Mouse (Mus musculus): ENCODE data around the gene Col4a6.
A peak's percentile ranks its signal among the peaks of the same experiment; 100 is the strongest.

Gene Col4a6

DNA sequence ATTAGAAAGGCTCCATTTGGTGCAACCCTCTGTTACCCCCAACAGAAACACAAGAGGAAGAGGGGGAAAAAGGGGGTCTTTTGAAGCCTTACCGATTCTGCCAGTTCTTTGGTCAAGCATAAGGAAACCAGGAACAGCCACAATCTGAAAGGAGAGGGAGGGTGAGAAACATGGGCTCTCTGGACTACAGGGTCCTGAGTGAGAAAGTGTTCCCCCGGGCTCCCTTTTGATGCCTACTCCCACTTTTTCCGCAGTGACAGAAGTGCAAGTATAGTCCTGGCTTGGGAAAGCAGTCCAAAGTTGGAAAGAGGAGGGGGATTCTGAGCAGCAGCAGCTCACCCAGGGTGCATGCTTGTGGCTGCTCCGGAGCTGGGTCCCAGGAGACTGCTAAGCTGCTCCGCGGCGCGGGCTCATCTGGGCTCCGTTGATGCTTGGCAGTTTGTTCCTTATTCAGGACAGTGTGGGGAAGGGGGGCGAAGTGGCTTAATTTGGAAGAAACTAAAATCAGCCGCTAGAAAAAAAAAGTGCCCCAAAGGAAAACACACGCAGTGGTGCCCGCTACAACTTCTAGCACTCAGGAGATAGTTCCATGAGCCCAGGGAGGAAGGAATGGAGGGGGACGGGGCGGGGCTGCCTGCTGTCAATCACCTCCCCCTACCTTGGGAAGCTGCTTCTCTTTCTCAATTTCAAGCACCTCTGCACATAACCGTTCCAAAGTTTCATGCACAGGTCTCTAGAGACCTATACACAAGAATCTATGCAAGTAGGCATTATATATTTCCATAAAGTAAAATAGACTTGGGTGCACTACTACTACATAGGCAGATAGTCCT lies at the start of gene Col4a6:
Col4a6 (minus strand) TSS at position 607 of the 833 bp plus-strand sequence.
- DNase-seq (ENCODE audit: low read depth, low spot score) = no peak

DNA sequence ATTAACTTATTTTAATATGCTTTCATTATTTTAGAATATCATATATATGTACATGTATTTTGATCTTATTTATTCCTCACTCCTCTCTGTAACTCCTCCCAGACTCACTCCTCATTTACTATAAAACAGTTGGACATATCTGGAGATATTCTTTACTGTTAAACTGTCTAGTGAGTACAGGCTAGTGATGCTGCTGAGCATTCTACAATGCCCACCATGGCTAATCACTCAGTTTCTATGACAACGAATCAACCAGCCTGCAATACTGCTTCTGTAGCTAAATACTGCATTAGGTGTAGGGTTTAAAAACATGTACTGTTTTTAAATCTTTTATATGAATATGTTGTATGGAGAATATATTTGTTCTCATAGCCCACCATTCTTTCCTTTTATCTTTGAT lies 29.2 kb upstream of the Col4a6 start:
- DNase-seq (ENCODE audit: low read depth, low spot score) = no peak

DNA sequence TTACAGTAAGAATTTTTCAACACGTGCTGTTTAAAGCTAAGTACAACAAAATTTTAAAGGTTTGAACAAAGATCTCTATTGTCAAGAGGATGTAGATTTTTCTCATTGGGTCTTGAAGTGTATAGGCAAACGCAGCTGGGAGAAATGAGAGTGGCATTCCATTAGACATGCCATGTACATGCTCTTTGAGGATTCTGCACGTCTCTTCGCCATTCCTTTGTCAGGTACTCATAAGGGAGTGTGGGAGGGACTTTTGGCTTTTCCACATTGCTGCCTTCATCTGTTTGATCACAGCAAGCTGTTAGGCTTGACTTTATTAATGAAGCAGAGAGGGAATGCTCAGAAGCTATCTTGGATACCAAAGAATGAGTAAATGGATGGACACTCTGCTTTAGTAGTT lies 20.7 kb upstream of the Col4a6 start:
- no peak for DNase-seq (ENCODE audit: low read depth, low spot score)

DNA sequence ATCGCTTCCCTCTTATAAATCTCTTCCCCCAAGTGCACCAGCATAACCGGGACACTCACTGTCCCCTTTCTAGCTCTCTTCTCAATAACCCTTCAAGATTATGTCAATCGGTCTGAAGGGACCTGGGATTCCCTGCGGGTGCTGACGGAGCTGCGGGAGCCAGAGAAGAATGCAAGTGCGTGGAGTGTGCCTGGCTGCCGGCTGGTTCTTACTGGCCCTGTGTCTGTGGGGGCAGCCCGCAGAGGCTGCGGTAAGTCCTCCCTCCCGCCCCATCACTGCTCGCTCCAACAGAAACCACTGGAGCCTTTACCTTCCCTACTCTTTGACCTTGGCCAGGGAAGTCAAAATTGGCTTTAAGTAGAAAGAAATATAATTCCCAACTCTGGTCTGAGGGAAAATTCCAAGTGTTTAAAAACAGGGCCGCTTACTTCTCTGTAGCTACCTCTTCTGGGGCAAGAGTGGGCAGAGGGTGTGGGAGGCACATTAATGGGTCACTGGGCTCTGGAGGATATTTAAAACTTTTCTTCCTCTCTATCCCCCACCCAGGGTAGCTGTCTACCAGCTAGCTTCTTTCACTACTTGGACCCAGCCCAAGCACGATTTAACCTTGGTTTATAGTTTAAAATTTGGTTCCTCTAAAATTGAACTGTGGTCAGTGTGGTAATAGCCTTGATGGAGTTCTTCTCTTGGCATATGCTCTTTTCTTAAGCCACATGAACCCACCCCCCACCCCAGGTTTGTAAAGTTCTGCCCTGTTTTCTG lies 1.9 kb upstream of the Col4a6 start:
- no peak for DNase-seq (ENCODE audit: low read depth, low spot score)

DNA sequence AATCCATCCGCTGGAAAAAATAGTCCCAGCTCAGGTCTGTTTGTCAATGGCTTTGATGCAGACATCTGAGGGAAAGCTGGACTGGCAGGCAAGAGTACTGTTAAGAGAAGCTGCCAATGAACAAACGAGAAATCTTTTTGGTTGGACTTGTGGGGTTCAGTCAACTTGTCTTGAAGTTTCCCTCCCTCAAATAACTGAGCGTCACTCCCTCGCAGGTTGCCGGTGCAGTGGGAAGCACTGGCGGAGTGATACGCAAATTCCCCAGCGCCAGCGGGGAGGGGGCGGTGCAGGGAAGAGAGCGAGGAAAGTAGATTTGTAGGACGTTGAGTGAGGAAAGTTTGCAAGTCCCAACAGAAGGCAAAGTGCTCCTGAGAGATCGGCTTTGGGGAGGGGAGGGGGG lies 1.2 kb upstream of the Col4a6 start, which contains the start of gene Col4a5:
Col4a5 (plus strand) TSS at position 276 of the 400 bp plus-strand sequence.
- DNase-seq (ENCODE audit: low read depth, low spot score) = peak; percentile 16

DNA sequence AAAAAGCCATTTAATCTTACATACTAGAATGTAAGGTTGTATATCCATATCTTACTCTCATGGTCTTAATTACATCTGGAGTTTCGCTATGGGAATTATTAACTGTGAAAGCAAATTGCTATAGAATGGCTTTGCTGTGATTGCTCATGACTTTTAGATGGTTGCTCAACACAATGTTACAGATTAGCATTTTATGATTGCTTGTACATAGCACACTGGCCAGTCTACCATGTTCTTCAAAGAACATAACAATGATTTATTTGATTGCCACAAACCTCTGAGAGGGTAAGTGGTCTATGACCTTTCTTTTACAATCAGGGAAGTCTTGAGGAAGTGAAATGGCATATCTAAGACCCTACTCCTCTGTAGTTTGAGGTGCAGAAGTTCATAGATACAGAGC lies 25.9 kb downstream of the Col4a6 start:
- DNase-seq (ENCODE audit: low read depth, low spot score) = no peak

DNA sequence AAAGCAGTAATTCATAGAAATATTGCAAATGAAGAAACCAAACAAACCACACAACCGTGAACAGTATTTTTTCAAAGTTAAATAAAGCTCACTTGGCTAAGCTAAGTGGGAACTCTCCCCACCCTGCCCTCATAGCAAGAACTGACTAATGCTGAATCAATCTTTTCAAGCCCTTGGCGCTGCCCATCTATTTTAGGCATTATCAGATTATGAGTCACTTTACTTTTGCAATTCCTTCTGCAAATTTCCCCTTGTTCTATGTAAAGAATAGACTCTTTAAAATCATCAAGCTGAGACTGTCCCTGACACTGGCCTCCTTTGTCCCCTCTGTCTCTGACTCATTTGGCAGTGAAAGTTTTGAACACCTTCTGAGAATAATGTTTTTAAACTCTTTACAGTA lies 34.5 kb downstream of the Col4a6 start:
- no peak for DNase-seq (ENCODE audit: low read depth, low spot score)

DNA sequence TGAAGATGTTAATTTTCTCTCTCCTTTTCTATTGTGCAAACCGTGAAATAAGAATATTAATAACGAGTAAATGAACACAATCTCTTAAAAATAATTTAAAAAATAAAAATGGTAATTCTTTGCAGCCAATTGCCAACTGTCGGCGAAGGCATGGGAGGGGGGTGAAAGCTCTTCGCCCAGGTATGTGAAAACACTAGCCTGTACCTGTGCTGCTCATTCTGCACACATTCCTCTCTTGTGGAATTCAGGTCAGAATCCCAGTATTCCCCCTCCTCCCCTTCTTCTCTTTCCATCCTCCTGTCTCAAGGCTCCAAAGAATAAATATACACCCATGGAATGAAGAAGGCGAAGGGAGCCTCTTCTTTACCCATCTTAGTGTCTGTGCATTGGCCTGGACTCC lies 37.1 kb downstream of the Col4a6 start:
- DNase-seq (ENCODE audit: low read depth, low spot score) = no peak

DNA sequence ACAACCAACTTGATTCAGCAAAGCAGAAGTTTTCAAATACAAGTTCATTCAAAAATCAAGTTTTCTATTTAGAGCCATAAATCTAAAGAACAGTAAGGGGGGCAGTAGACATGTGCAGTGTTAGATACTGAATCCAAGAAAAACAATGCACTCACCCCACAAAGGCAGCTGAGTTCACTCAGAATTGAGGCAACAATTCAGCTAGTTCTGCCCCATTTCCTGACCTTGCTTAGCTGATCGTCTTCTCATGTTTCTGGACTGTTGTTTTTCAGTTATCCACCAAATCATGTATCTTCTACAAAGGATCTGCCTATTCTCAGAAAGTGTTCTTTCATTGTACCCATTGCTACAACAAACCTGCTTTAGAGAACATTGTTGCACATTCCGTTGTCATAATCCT lies 58.6 kb downstream of the Col4a6 start:
- DNase-seq (ENCODE audit: low read depth, low spot score) = no peak

DNA sequence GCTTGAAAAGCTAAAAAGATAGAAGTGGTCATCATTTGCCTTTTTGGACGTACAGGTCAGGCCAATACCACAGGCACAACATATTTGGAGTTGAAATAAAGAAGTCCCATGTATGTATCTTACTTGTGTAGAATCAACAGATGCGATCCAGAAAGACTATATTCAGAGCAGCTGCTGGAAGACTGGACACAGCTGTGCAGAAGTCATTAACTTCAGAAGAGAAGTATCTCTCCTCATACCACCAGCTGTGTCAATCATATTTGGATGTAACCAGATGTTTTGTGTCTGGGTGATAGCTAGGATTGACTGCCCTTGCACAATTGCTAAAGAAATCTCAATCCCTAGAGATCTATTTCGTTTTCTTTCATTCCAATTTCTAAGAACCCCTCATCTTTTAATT lies 77.6 kb downstream of the Col4a6 start:
- no peak for DNase-seq (ENCODE audit: low read depth, low spot score)

DNA sequence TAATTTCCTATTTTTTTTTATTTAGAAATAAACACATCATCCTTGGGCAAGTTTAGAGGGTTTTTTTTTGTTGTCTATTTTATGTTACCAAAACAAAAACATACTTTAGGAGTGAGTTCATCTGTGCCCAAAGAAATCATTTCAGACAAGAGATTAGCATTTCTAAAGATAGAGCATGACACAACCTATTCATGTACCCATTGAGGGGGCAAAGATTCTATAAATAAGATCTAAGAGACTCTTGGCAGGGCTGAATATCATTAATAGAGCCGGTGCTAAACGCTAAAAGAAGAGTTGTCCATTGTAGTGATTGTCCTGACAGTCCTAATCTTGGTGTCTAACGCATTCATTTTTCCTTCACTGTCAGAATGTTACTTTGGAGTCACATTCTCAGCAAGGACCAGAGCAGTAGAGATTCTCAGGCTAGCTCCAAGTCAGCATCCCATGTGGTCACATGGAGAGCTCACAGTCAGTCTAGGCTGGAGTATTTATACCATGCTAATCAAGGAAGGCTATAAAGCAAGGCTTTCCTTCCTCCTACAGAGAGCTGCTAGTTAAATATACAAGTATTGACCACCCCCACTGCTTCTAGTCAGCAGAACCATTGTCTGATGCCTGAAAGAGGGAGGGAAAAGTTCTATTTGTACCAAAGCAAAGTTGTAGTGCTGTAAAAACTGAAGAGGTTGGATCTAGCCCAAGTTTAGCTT lies 88.3 kb downstream of the Col4a6 start:
- DNase-seq (ENCODE audit: low read depth, low spot score) = no peak

DNA sequence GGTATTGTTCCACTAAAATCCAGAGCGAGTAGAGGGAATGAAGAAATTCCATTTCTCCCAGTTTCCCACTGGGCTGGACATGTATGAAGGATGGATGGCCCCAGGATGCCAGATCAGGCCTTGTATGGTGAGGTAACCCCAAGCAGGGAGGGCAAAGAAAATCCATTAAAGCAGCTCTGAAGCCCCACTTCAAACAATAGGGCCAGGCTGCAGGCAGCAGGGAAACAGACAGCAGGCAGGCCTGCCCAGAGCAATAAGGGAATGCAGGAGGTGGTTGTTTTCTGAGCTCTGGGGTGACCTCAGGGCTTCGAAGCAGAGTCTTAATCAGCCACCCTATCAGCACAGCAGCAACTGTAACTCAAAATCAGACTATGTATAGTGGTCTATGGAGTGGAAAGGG lies 89.2 kb downstream of the Col4a6 start:
- no peak for DNase-seq (ENCODE audit: low read depth, low spot score)

DNA sequence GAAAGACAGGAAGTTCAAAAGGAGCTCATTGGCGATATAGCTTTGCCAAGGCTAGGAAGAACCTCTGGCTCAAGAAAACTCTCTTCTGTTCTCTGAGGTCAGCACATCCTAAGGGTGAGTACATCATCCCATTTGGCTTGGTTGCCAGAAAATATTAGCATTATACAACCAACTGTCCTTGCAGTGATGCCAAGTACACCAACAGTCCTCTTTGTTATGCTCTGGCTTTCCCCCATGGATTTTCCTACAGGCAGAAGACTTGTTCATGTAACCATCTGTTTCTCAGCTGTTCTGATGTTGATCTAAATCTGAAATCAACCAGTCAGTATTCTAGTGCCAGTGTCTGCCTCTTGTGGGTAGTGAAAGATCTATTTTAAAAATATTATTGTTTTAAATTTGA lies 103.6 kb downstream of the Col4a6 start:
- DNase-seq (ENCODE audit: low read depth, low spot score) = no peak

DNA sequence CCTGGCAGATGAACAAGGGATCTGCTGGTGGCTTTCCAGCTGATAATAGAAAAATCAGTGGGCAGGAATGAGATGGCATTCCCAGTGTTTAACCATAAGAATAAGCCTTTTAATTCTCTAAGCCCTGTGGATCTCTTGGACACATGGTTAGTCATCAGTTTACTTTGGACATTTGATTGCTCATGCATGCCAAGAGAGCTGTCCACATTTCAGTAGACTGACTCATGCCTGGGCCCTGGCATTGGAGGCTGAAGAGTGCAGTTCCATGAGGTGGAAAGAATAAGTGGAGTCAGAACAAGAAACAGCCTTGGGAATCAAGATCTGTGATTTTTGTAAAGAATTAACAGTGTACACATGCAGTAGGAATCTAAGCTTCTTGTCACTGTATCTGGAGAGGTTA lies 110.5 kb downstream of the Col4a6 start:
- no peak for DNase-seq (ENCODE audit: low read depth, low spot score)

DNA sequence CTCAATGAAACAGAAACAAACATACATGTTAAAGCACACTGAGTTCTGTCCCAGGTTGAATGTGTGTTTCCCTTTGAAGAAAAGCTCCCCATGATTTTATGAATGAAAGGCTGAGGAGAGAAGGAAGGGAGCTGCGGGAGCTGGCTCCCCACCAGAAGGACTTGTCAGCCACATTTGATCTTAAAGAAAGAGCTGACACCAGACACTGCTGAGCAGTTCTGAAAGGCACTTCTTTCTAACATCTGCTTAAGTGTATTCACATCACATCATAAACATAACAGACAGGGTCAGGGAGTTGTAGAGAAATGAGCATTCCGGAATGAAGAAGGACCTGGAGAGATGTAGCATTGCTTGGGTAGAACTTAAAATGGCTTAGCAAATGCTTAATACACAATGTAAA lies 132.5 kb downstream of the Col4a6 start:
- no peak for DNase-seq (ENCODE audit: low read depth, low spot score)

DNA sequence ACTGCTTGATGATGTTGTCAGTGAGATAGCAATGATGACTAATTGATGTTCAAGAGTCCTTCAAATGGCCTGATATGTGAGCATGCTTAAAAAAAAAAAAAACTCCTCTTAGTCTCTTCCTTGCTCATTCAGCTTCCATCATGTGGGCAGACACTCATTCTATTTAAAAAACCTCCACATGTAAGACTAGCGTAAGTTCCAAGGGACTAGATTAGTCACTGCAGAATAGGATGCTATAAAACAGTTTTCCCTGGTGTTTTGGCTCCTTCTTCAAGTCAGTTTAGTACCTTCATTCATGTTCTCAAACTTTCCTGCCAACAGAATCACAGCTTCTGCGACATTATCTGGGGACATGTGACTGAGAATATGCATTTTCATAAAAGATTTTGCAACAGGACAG lies 145.8 kb downstream of the Col4a6 start:
- no peak for DNase-seq (ENCODE audit: low read depth, low spot score)

DNA sequence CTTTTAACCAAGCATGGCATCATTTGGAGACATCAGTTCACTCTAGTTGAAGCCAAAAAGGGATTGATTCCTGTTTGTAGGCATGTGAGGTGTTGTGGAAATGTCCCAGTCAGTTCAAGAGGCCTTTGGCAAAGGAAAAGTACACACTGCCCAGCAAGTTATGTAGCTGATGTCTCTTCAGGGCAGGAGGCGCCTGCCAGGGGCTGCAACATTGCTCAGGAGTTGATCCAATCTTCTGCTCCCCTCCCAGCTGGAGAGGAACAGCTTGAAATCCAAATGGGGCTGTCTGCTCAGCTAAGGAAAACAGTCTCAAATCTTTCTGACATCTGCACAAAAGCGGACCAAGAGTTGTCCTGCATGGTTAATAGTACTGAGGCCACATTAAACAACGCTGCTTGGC lies 149.7 kb downstream of the Col4a6 start:
- no peak for DNase-seq (ENCODE audit: low read depth, low spot score)

DNA sequence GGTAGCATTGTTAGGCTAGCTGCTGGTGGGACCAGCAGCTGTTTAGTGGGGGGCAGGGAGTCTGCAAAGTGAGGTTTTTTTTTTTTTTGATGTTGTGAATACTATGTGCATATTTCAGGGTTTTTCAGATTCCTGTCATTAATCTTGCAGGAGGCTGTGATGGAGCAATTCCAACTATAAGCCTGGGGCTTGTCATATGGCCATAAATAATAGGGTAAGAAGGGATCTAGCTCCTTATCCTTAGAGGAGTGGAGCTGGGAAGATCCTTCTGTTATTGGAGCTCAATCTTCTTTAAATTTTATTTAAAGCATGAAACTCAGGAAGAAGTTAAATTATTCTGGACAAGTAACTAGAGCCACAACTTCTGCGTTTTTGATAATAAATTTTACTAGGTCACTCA lies 157.7 kb downstream of the Col4a6 start:
- DNase-seq (ENCODE audit: low read depth, low spot score) = no peak

DNA sequence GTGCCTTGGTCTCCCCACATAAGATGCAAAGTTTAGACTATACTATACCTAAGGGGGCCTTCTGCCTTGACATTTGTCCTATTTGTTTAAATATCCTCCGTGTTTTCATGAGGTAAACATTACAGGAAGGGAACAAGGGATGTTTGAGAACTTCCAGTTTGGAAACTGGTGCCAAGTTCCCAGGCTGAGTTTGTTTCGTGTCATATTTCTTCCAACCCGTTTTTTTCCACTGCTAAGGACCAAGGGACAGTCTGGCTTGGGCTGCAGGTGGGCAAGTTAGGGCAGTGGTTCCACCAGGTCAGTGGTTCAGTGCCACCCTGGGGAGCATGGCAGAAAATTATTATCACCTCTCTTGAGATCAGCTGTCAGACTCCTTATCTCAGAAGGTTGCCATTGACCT lies 158.1 kb downstream of the Col4a6 start:
- DNase-seq (ENCODE audit: low read depth, low spot score) = no peak

DNA sequence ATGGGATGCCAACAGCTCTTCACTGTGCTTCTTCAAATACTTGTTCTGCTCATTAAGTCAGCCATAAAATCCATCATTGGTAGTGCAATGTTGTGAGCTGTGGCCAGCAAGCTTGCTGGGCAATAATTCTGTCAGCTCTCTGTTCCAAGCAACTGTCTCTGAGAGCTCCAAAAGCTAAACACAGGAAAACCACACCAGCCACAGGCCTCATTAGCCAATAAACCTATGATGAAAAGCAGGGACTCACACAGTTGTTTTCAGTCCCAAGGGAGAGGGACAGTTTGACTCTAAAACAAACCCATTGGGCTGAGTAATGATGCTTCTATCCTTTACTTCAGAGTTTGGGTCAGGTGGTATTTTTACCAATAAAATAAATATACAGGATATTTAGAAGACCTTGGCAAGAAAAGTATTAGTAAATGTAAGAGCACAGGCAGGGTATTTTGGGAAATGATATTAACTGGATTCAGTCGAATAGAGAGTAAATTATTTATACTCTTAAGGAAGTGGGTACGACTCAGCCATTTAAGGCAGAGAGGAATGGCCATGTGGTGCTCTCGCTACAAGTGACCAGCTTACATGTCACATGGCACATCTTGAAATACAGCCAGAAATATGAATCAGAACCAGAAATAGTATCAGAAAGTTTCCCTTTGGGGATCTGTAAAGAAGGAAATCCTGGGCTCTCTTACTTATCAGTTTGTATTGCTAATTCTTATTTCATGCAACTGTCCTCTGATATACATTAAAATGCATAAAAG lies 181.0 kb downstream of the Col4a6 start:
- DNase-seq (ENCODE audit: low read depth, low spot score) = no peak

DNA sequence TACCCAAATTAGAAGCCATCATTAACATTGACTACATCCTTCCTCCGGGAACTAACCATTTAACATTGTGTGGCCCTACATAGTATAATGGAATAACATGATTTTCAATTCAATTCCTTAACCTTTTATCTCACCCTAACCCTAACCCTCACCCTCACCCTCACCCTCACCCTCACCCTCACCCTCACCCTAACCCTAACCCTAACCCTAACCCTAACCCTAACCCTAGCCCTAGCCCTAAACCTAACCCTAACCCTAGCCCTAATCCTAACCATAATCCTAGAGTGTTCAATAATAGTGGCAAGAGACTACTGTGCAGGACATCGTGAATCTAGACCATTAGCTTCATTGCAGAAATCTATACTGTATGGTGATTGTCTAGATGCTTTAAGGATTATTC lies 197.5 kb downstream of the Col4a6 start:
- no peak for DNase-seq (ENCODE audit: low read depth, low spot score)

DNA sequence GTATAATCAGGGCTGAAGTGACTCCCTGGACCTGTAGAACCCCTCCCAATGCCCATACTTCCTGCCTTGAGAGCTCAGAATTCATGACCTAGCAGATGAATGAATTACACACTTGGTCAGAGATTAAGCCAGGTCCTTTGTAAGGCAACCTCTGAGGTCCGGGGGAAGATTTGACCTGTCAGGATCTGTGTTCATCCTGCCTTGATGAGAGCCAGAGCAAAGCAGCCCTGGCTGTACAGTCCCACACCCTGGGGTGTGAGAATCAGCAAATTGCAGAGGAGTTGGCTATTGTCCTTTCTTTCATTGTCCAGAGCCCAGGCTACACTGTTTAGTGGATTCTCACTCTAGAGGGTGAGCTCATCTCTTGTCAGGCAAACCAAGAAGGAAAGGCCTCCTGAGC lies 207.9 kb downstream of the Col4a6 start:
- no peak for DNase-seq (ENCODE audit: low read depth, low spot score)

Data from WW6 (cell line).